Mouse (Mus musculus): ENCODE measurements around the gene Dph5.
A peak's percentile ranks its signal among the peaks of the same experiment; 100 is the strongest.

Gene Dph5

DNA sequence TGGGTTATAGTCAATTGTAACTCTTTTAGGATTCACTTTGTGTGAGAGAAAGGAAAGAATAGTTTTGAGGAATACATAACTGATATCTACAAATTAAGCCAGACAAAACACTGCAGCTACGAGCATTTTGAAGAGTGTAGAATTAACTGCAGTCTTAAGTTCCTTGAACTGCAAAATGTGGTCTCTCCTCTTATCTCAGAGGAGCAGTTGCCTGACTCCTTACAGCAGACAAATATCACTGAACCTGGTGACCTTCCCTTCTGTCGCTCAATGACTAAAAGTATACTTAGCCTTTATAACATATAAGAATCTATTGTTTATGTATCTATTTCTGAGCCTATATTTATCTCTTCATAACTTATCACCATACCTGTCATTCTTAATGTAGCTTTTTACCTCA lies 18.3 kb upstream of the Dph5 start:
- no peak for TF ChIP-seq GATA4 (IDR thresholded peaks at IDR 0.05; ENCODE audit: insufficient replicate concordance, low read length)

DNA sequence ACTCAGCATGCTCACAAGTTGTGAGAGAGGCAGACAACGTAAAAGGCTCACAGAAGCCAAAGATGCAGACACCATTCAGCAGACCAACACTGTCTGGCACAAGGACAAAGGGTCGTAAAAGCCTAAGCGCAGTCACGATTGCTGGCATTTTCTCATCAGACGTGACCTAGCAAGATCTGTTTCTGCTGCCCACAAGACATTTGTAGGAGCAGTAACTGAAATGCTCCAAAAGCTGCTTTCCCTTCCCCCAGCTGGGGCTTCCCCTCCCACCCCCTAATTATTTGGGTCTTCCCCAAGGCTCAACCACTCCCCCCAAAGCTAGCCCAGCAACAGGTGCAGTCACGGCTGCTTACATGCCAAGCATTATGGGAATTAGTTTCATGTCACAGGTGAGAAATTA lies 12.1 kb upstream of the Dph5 start:
- no peak for TF ChIP-seq GATA4 (IDR thresholded peaks at IDR 0.05; ENCODE audit: insufficient replicate concordance, low read length)

DNA sequence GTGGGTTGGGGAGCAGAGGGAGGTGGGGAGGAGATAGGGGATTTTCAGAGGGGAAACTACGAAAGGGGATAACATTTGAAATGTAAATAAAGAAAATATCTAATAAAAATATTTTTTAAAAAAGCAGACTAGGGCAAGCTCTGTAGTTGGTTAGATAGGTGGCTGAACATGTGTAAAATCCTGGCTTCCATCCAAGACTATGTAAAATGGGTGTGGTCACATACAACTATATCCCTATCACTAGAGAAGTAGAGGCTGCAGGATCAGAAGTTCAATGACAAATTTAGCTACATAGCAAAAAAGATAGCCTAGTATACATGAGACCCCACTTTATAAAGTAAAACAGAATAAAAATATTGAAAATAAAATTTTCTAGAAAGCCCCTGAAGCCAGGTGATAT lies 10.5 kb upstream of the Dph5 start:
- no peak for TF ChIP-seq GATA4 (IDR thresholded peaks at IDR 0.05; ENCODE audit: insufficient replicate concordance, low read length)

DNA sequence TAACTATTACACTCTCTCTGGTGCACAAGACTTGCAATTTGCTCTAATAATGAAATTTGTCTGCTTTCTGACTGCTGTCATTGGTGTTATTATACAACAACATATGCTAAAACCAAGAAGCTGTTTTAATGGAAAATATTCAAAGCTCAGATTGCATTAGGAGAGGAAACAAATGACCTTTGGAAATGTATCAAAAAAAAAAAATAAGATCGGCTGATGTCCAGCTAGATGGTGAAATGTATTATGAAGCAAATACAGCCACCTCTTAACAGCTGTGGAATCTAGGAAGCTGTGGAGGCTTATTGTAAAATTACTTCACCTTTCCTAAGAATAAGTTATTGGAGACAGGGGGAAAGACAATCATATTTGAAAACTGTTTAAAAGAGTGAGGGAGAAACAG lies 3.6 kb upstream of the Dph5 start:
- TF ChIP-seq GATA4 (IDR thresholded peaks at IDR 0.05; ENCODE audit: insufficient replicate concordance, low read length): peak; percentile 55; the same call in 1 of the 2 replicates

DNA sequence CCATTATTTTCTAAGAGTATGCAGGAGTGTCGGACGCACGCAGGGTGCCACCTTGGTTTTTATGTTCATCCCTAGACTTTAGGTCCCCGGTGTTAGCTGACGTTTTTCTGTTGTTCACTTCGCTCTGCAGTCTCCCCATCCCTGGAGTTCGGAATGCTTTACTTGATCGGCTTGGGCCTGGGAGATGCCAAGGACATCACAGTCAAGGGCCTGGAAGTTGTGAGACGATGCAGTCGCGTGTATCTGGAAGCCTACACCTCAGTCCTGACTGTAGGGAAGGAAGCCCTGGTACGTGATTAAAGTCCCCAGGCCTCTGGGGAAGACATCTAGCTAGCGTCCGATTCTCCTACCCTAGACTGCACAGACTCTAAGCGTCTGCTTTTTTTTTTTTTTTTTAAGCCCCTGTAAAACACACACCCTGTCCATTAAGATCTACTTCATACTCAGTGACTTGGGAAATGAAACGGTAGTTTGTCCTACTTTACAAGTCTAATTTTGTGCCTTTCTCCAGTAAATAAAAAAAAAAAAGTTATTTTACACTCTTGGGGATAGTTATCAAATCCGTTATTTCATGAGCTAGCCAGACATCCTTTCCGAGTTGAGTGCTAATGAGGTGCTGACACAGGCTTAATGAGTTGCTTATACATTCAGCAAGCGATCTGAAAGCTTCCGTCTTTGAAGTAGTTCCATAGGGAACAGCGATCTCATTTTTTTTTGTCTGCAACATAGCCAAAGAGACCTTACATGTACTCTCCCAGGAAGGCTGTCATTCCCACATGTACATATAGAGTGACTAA lies 871 bp downstream of the Dph5 start:
- no peak for TF ChIP-seq GATA4 (IDR thresholded peaks at IDR 0.05; ENCODE audit: insufficient replicate concordance, low read length)

DNA sequence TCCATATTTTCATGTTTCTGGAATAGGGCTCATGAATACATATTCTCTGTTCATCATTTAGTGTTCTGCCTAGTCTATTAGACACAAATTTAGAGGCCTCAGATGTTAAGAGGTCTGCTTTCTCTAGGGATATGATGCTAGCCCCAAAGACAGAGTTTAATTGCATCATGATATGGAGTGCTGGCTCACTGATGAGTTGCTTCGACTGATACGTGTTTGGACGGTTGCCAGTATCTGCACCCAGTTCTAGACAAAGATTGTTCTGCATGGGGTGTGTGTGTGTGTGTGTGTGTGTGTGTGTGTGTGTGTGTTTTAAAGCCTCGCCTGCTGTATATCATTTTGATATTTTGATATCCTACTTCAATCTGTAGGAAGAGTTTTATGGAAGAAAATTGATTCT lies 4.7 kb downstream of the Dph5 start:
- no peak for TF ChIP-seq GATA4 (IDR thresholded peaks at IDR 0.05; ENCODE audit: insufficient replicate concordance, low read length)

- TF ChIP-seq GATA4 (IDR thresholded peaks at IDR 0.05; ENCODE audit: insufficient replicate concordance, low read length): no peak
These were observed 5.5 kb downstream of the Dph5 start for GRCm38 (mm10) chr3:115893166-115893565.

- no peak for TF ChIP-seq GATA4 (IDR thresholded peaks at IDR 0.05; ENCODE audit: insufficient replicate concordance, low read length)
These were observed 10.8 kb downstream of the Dph5 start for GRCm38 (mm10) chr3:115898354-115898948.

- no peak for TF ChIP-seq GATA4 (IDR thresholded peaks at IDR 0.05; ENCODE audit: insufficient replicate concordance, low read length)
These were observed 14.8 kb downstream of the Dph5 start for GRCm38 (mm10) chr3:115902301-115902956.

DNA sequence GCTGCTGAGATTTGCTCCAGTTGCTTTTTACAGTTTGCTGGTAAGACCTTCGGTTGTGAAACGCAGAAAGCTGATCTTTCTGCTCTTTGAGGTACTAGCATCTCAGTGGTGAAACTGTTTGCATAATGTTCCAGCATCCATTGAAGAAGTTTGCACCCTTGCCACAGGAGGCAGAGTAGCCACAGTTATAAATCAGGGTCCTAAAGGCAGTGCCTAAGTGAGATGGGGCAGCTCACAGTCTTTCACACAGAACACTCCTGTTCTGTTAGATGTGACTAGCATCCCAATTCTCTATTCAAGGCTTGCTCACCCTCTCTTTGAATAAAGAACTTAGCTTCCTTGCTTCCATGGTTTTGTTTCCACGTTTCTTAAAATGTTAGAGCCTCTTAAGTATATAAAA lies 17.4 kb downstream of the Dph5 start:
- no peak for TF ChIP-seq GATA4 (IDR thresholded peaks at IDR 0.05; ENCODE audit: insufficient replicate concordance, low read length)

- no peak for TF ChIP-seq GATA4 (IDR thresholded peaks at IDR 0.05; ENCODE audit: insufficient replicate concordance, low read length)
These were observed 17.9 kb downstream of the Dph5 start for GRCm38 (mm10) chr3:115905567-115905966.

DNA sequence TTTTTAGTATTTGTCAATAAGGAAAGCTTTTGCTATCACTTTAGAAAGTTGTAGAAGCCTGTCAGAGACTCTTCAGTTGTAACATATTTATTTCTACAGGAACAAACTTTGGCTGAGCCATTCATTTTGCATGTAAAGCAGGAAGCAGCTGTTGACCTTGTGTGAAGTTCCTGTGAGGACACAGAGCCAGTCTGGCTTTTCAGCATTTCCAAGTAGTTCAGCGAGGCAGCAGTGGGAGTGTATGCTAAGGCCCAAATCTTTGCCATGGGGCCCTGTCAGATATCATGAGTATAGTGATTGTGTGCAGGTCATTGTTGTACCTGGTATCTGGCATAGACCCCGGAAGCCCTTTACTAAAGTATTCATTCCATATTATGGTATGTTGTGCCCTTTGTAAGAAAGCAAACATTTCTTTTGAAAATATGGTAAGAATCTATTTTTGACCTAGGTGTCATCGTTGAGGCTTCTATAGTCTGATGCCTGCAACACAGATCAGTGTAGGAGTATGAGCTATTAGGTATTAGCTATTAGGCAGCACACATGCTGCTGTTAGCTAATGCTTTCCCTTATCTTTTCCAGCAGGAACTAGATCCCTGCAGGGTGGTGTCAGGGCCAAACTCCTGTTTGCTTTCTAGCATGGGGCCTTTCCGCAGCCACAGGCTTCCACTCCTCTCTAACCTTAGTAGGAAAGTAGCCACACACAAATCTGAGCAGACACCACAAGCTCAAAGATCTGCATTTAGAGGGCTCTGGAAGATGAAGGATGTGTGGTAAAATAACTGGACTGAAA lies 37.0 kb downstream of the Dph5 start:
- no peak for TF ChIP-seq GATA4 (IDR thresholded peaks at IDR 0.05; ENCODE audit: insufficient replicate concordance, low read length)

DNA sequence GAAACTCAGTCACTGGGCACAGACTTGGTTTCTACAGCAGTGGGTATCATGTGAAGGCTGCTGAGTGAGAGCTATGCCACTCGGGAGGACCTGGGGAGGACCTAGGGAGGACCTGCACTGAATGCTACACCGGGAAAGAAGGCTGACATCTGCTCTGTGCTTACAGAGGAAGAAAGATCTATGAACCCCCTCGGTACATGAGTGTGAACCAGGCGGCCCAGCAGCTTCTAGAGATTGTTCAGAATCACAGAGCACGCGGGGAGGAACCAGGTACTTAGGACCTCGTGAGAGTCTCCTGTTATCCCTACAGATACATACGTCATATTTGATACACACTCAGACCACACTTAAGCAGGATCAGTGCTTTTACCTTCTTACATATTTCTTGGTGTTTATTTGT lies 38.9 kb downstream of the Dph5 start:
- no peak for TF ChIP-seq GATA4 (IDR thresholded peaks at IDR 0.05; ENCODE audit: insufficient replicate concordance, low read length)

GRCm38 (mm10) chr3:115931701-115932100 lies 44.1 kb downstream of the Dph5 start:
- no peak for TF ChIP-seq GATA4 (IDR thresholded peaks at IDR 0.05; ENCODE audit: insufficient replicate concordance, low read length)

All from liver, adult (tissue).